Mouse (Mus musculus): Measurements from ENCODE around the gene Calhm1. TPM values are rescaled to one million over a fixed set of nuclear protein-coding genes. Genes with fewer than 3 reads are reported as not detected.

Gene Calhm1
- not detected in 2 replicates for polyA plus RNA-seq (2012; rRNA removed)

DNA sequence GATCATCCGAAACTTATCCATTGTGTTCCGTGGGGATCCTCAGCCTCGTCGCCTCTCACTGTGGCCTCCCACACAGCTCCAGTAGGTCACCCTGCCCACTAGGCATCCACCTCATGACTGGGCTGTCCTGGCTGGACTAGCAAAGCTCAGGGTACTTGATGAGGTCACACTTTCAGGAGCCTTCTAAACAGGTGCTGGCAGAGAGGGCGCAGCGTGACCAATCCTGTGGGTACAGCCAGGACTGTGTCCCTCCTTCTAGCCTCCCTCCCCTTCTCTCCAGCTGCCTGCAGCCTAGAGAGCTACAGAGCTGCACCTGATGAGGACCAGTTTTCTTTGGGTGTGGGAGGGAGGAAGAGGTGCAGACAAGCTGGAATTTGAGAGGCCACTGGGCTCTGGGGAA, at the start of gene Calhm1:
Gene Calhm1, minus strand, starts transcription at position 101 of the 400 bp plus-strand sequence.

DNA sequence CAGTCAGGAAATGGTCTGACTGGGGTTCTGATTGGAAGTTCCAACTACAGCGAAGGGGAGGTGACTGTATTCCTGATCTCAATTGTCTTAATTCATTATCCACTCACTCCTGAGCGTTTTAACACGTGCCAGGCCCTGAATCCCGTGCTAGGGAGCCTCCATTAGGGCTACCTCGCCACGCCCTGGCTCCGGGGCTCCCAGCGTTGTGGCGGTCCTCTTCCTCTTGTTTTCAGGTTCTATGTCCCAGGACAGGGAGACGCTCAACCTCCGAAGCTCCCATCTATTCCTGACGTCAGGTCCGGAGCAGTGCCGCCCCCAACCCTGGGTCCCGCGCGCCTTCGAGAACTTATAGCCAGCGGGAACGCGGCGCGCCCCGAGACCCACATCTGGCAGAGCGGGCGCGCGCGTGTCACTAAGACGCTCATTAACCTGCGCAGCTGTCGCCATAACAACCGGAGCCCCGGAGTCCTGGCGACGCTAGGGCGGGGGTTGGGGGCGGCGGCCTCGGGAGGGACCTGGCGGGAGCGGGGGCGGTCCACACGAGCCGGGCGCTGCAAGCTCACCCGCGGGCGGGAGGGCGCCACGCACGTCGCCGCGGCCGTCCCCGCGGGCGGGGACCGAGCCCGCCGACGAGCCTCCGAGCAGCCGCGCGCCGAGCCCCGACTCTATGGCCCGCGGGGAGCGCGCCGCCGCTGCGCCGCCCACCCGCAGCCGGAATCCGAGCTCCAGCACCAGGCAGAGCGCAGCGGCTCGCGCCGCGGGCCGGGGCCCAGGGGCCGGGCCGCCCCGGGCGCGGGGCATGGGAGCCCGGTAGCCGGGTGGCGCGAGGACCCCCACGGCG, 34.6 kb upstream of the Calhm1 start, which contains the start of gene Neurl1a:
Gene Neurl1a, plus strand, starts transcription at position 390 of the 841 bp plus-strand sequence.

DNA sequence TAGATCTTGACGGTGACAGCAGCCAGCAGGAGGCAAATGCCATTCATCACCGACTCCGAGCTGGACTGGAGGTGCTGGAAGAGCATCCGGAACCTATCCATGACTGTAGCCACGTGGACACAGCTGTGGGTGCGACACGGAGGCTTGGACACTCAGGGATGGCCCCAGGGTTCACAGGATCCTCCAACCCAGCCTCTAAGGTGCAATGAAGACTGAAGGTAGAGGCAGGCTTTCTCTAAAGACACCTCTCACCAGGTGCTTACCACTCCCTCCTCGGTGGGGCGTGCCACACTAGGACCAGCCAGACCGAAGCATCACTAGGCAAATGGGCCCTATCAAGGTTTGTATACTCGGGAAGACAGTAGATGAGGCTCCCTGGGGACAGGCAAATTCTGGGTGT, 13.6 kb upstream of the Calhm1 start, which contains the start of gene Calhm3:
Gene Calhm3, minus strand, starts transcription at position 101 of the 400 bp plus-strand sequence.

DNA sequence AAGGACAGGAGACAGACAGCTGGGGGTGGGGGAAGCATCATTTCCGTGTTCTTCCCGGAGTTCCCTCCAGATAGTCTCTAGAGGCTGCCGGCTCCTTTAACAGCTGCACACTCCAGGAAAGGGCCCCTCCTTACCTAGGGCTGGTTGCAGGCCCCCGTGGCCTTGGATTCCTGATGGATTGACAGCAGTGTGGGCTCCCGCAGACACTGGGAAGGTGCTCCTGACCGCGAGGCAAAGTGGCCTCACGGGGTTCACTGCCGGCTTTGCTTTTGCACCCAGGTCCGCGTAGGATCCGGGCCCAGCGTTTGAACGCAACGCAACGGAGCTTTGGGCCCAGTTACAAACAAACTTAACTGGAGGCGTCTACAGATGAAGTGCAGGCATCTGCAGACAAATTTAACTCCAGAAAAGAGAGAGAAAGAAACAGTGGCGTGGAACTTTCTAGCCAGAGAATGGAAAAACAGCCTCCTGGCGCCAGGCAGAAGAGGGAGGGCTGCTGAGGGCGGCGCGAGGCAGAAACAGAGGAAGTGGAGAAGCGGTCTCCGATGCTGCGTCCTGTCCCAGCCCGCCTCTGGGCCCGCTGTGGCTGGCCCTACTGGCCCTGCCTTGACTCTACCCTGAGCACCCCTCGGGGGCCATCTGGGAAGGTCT, 6.2 kb downstream of the Calhm1 start, which contains the start of gene Calhm2:
Gene Calhm2, minus strand, starts transcription at position 524 of the 651 bp plus-strand sequence.

Other genes with a start within 250 kb of the Calhm1 start
- 0.02 and 0.05 TPM in 2 replicates for gene Ina, start 129.6 kb downstream of the Calhm1 start, polyA plus RNA-seq (2012; rRNA removed)
- gene Nt5c2, start 129.1 kb downstream of the Calhm1 start, polyA plus RNA-seq (2012; rRNA removed), result 15.8 and 17.7 TPM in 2 replicates
- gene Pcgf6, start 93.3 kb downstream of the Calhm1 start, polyA plus RNA-seq (2012; rRNA removed), result 8.8 and 10.5 TPM in 2 replicates
- gene Taf5, start 76.5 kb downstream of the Calhm1 start, polyA plus RNA-seq (2012; rRNA removed), result 4.5 and 5.1 TPM in 2 replicates
- 402 and 404 TPM in 2 replicates for gene Usmg5, start 53.6 kb downstream of the Calhm1 start, polyA plus RNA-seq (2012; rRNA removed)
- 7.6 and 8.4 TPM in 2 replicates for gene Pdcd11, start 53.5 kb downstream of the Calhm1 start, polyA plus RNA-seq (2012; rRNA removed)
- gene Calhm2, start 6.0 kb downstream of the Calhm1 start, polyA plus RNA-seq (2012; rRNA removed), result 1.00 and 1.3 TPM in 2 replicates
- not detected in 2 replicates for gene Calhm3, start 13.5 kb upstream of the Calhm1 start, polyA plus RNA-seq (2012; rRNA removed)
- 0.54 and 0.64 TPM in 2 replicates for gene Neurl1a, start 34.6 kb upstream of the Calhm1 start, polyA plus RNA-seq (2012; rRNA removed)

Data from liver, embryonic 14 days (tissue).